Mouse (Mus musculus) T-helper 2 cell (primary cell): Measurements from ENCODE around the gene F3.

Experiments
- in situ Hi-C: fragments of 300-600 bp; cut with MboI, MseI; formaldehyde crosslinking; loops from one replicate; pipeline ENCODE4 v1.15.1; 2025; ENCODE audit warnings: high pct_unique_total_duplicates

F3 gene

DNA sequence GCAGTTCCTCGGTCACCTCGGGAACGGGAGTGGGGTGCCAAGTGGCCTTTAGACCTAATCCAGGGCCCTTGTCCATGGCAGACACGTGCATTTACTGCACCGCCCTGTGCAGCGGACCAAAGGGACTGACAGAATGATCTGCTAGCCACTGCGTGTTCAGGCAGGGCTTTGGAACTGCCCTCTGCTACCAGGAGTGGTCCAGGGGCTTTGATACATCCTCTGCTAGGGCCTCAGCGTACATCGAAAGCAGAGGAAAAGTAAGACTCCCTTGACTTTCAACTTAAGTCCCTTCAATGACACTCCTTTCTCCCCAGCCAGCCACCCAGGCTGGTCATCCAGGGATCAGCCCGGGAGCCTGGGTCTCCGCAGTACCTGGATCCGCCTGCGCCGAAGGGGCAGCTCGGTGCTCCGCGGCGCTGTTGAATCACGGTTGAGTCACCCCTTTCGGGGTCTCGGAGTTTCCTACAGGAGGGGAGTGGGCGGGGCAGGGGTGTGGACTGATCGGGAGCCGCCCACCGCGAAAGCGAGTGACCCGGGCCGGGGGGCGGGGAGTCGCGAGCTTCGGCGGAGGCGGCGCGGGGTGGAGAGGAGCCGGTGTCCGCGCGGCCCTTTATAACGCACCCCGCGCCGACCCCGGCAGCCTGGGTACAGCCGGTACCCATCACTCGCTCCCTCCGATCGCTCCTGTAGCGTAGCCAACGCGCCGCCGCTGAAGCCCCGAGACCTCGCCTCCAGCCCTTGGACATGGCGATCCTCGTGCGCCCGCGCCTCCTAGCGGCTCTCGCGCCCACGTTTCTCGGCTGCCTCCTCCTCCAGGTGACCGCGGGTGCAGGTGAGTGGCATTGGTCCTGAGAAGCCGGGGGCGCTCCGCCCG lies at the start of gene F3:
TSS of gene F3 (plus strand) at position 567 of the 874 bp plus-strand sequence.
- in situ Hi-C loops, result loop anchor here (5.0 kb wide), 1 partner anchor 176 kb away; no protein-coding TSS in a partner anchor

DNA sequence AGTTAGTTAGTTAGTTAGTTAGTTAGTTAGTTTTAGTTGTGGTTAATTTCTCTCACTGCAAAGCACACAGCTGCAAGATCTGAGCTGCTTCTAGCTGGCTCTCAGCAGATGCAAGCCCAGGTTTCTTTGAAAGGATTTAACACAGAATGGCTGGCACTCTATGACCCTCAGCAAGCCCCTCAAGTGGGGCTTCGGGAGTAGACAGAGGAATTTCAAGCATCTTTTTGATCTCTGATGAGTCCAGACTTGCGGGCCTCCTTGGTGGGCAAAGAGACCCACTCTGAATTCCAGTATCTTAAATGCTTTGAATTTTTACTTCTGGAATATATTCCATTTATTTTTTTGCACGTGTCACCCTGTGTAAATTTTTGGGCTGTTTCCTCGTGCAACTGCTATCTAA lies 44.4 kb upstream of the F3 start:
- in situ Hi-C loops, result no loop called here

DNA sequence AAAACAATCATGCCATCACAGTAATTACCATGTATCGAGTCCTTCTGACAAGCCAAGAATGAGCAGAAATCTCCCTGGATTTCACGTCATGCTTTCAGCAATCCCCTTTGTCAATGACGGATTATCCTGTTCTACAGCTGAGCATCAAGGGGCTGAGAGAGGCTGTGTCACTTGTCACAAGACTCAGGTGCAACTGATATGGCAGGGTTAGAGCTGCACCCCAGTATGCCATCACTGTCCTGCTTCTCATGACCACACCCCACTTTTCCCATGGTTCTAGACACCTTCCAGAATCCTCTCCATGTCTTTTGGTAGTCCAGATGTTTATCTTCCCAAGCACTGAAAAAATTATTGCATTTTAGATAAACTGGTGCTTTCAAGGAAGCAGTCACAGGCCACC lies 43.9 kb upstream of the F3 start:
- in situ Hi-C loops, result no loop called here

GRCm38 (mm10) chr3:121680187-121680586 lies 43.1 kb upstream of the F3 start:
- in situ Hi-C loops, result no loop called here

DNA sequence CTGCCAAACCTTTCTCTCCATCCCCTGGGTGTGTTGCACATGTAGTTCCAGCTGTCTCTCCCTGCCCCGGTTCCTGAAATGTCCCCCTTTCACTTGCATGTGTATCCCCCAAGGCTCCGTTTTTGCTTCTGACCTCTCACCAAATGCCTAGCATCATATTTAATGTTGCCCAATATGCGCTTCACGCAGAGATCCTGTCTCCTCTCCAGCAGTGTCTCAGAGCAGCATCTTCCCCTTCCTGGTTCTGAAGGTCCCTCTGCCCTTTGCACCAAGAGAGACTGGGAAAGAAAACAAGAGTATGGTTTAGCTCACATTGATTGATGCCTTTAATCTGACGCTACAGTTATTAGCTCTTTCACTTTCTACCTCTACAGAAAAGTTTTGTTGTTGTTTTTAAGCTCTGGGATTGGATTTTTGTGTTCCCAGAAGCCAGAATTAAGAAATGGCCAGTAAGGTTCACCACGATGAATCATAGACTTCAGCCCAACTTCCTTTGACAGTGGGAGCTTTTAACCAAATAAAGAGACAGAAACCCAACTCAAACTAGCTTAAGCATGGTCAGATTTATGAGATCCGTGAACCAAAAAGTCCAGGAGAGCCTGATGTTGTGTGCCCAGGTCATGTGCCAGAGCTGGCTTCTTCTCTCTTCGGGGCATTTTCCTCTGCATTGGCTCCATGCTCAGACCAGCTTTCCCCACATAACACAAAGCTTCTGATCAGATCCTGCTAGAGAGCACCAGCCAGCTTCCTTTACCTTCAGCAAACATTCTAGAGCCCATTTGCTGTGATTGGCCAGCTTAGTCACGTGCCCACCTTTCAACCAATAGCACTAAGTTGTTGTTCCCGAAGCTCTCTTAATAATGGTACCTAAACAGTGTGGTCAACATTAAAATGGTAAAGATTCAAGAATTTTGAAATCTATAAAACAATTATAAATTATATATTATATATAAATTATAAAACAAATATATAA lies 40.6 kb upstream of the F3 start:
- in situ Hi-C loops, result no loop called here

DNA sequence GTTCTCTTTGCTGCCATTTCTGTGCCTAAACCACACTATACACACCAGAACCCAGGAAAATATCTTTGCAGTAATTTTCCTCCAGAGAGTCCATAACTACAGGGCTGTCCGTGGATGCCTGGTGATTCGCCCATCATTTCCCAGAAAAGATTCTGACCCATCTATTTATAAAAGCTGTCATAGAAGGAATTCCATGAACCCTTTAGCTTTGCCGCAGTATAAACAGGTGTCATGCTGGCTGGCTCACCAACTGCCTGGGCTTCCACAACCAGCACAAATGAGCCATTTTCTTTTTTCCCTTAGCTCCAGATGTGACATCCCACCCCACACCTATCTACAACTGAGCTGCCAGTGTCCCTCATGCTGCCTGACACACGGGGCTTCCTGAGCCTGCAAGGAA lies 38.8 kb upstream of the F3 start:
- in situ Hi-C loops, result no loop called here

GRCm38 (mm10) chr3:121684963-121685362 lies 38.4 kb upstream of the F3 start:
- in situ Hi-C loops, result no loop called here

GRCm38 (mm10) chr3:121685985-121686384 lies 37.4 kb upstream of the F3 start:
- in situ Hi-C loops, result no loop called here

DNA sequence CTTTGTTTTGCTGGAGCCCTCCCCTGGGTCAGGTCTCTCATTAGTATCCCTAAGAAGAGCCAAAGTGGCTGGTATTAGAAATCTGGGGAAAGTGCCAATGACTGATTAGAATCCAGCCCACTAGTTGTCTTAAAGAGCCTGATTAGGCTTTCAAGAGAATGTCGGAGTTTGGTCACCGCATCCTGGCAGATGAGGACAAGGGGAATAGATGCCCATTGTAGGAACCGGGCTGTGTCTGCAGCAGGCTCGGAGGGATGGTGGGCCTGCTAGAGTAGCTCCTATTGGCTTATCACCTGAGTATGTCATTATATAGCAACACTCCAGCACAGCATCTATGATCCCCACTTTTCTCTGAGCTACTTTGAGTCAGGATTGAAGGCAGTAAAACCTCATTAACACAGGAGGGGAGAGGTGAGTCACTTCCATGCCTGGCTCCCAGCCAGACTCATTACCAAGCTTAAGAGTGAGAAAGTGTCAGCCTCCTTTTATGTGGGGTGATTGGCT lies 36.9 kb upstream of the F3 start:
- in situ Hi-C loops, result no loop called here

DNA sequence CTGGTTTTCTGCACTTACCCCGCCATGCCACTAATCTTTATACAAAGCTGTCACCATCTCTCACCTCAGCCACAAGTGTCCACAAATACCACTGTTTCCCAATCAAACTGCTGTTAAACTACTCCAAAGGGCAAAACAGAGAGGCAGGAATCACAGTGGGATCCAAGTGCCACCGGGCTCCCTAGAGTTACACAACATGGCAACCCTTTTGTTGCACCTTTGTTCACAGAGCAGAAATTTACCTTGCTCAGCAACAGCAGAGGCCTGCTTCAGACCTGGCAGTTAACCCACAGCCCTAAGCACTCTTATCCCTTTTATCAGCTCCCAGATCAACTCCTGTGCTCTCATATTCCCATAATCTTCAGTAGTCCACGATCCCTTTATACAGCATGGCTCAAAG lies 35.6 kb upstream of the F3 start:
- in situ Hi-C loops, result no loop called here

DNA sequence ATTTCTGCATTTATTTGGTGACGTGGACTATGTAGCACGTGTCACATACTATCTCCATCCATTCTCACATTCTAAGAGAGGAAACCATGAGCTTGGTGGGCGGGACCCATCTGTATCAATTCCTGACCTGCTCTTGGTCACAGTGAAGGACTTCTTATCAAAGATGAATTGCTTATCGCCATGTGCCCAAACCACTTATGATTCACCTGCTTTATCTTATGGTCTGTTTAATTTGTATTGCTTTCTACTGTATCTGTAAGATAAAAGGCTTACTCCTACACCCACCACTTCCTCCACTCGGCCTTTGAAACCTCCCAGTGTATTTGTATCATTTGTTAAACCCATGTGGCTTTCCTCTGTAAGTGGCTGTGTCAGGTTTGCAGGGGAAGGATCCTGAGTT lies 34.3 kb upstream of the F3 start:
- in situ Hi-C loops, result no loop called here

DNA sequence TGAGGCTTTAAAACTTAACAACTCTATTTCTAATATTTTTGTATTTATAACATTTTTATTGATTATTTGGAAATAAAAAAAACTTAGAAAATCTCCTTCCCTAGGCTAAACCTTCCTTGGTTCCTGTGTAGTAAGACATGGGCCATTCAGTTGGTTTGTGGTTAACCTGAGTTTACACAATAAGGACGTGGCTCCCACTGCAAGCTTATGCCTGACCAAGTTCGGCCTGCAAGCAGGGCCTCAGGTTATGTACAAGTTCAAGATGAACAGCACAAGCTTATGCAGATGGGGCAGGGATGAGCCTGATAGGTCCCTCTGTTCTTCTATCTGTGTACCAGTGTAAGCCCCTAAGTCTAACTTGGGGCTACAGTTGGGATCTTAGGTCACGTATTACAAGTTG lies 33.6 kb upstream of the F3 start:
- in situ Hi-C loops, result no loop called here

DNA sequence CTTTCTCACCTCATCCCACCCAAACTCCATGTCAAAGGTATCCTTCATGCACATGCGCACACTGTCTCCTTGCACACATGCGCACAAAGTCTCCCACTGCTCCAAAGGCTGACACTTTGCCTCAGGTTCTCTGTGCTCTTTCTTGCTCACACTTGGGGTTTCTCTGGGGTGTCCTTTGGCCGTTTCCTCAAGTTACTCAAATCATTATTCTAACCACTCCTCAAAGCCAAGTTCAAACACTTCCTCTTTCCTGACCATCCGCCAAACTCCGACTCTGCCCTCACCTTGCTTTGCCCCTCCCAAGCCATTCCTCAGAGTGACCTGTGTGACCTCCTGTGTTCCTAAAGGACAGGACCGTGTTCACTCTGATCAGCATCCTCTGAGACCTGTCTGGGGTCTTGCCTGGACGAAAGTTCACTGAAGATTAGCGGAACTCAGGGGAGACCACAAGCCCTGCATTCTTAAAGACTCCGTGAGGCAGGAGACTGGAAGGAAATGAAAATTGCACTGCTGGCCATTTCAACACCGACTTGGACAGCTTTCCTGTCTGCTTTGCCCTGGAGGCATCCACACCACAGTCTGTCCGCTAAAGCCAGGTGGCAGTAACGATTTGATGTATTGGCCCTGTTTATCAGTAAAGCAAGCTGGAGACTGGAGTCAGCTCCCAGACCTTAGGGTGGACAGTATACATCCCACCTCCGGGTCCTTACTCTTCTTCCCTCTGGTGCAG lies 30.2 kb upstream of the F3 start:
- in situ Hi-C loops, result no loop called here

- in situ Hi-C loops, result no loop called here
Observed at GRCm38 (mm10) chr3:121693746-121694145, 29.6 kb upstream of the F3 start.

DNA sequence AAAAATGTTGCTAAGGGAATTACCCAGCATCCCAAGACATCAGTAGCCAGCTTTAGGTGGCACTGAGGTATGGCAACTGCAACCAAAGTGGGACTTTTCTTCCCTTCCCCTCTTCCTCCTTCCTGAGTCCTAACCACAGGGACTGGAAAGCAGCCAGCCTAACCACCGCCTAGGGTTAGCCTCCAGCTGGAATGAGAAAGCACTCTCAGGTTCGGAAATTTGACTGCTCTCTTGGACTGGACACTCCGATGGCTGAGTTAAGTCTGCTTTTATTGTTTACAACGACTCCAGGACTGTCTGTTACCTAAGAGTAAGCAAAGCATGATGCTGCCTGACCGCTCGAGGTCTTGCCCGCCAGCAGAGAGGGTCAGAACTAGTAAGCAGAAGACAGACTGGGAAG lies 26.2 kb upstream of the F3 start:
- in situ Hi-C loops, result no loop called here

DNA sequence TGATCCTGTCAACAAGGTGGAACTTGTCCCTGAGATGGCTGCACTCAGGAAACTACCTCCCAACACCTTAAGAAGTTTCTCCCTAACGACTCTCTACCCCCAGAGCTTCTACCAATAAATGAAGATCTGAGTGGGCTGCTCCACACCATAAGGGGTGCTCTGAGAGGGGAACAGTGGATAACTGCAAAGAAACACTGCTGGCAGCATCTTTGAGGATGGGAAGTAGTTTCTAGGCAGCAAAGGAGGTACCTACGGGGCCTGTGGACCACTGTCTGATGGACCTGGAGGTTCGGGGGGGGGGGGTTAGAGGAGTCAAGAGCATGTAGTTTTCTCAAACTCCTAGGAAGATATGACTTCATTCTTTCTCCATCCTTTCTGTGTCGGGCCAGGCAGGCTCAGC lies 23.9 kb upstream of the F3 start:
- in situ Hi-C loops, result no loop called here

DNA sequence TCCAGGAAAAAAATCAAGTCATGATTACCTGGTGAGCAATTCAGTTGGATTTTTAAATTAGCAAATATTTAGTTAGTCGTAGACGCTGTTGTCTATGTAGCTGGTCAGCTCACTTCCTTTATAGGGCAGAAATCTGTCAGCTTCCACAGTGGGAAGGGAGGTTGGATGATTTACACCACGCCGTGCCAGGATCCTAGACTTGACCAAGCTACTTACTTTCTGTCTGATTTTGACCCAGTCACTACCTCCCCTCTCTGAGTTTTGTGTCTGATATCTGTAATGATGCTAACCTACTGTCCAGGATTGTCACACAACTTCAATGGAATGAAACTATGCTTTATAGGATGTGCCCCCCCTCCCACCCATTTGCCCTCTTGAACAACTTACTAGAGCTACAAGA lies 23.5 kb upstream of the F3 start:
- in situ Hi-C loops, result no loop called here

DNA sequence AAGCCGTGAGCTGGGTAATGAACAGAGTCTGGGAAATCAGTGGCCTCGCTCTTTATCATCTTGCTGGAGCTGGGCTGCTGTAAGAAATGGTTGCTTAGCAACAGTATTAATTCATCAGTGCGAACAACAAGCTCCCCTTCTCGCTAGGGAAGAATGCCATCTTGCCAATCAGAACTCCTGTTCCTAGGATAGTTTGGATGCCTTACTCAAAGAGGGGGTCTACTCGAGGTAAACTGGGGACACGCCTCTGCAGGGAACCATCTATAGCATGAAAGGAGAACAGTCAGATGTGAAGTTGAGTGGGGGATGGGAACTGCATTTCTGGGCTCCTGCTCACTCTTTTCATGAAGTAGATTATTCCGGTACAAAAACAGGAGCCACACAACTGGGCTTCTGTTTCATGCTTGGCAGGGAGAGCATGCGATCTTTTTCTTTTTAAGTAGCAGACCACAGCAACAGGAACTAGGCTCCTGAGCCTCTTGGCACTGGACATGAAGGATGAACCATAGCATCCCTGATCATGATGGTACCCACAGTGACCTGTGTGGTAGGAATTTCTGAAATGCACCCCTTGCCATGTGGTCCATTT lies 22.9 kb upstream of the F3 start:
- in situ Hi-C loops, result no loop called here

DNA sequence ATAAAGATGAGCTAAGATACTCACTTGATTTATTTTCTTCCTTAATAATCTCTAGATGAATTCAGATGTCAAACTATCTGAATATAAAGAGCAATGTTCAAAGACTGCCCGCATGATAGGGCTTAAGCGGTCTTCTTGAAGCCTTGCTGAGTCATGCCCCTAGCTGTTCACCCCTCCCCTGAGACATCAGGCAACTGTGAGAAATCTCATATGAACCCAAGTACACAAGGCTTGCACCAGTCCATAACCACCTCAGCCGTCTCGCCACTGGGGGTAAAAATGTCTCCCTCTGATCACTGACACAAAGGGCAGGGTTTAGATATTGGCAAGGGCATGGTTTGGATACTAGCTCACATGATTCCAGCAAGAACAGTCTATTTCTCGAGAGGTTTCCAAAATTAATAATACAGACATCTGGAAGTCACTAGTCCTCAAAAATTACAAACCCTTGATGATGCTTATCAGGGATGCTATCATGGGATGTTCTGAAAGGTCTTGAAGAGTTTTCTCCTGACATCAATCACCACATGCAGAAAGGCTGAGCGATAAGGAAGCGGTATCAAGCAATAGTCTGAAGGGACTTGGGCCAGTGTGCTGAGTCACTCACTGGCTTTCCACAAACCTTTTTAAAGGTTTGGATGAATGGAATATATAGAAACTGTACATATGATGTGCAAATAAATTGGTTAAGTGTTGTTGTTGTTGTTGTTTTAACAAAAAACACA lies 20.0 kb upstream of the F3 start:
- in situ Hi-C loops, result no loop called here

DNA sequence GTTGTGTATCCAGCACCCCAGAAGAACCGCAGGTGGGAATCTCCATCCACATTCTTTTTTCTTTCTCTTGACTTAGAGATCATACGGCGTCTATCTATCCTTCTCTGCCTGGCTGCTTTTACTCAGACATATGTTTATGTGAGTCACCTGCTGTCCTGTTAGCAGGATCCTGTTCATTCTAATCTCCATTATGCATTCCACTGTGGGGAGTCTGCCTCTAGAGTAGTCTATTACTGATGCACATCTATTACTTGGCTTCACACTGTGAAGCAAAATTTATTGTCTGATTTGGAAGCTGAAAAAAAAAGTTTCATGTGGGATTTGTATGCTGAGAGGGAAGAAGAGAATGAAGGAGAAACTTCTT lies 19.5 kb upstream of the F3 start:
- in situ Hi-C loops, result no loop called here

- in situ Hi-C loops, result no loop called here
Observed at GRCm38 (mm10) chr3:121706087-121706486, 17.2 kb upstream of the F3 start.
